Mouse (Mus musculus) liver, adult (tissue): ENCODE data around the gene Gm21094.
"Not testable (repeated sequence)": the region's sequence is repeated elsewhere in the genome, so short reads cannot be mapped to it uniquely, and the experiment has no call there.

ENCODE experiments used
- GATA4 ChIP-seq: IDR thresholded peaks from 2 replicates; pipeline ENCODE4 v1.6.1; 2014; ENCODE audit warnings: mild to moderate bottlenecking, low read length; ENCODE audit not compliant: insufficient replicate concordance

Gm21094 gene

DNA sequence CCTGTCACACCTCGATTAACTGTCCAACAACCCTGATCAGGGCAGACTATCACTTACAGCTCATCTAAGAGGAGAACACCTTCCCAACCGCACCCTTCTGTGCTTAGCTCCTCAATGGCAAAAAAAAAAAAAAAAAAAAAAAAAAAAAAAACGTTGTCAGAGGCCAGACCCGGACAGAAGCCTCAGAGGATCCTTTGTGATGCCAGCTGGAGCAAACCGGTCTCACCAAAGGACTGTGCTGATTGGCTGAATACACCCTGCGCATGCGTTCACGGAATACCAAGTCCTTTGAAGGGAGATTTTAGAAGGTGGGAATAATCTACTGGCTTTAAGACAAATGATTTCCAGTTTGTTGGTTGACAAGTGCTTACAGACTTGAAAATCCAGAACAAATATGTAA lies at the start of gene Gm21094:
TSS of gene Gm21094 (minus strand) at position 101 of the 400 bp plus-strand sequence.
- TF ChIP-seq GATA4, result not testable (repeated sequence)
